Mouse (Mus musculus) CD4-positive, CD25-positive, alpha-beta regulatory T cell (primary cell): ENCODE measurements around the gene Bpifc. TPM values are rescaled to one million over a fixed set of nuclear protein-coding genes. Genes with fewer than 3 reads are reported as not detected.

Experiments
- polyA plus RNA-seq: library from polyadenylated mRNA; unstranded; fragments of 100-300 nt; shearing (Covaris generic); gene quantifications from one replicate; pipeline ENCODE4 v1.2.1, GENCODE M21; 2017

Gene Bpifc
- polyA plus RNA-seq, result 0.16 TPM

DNA sequence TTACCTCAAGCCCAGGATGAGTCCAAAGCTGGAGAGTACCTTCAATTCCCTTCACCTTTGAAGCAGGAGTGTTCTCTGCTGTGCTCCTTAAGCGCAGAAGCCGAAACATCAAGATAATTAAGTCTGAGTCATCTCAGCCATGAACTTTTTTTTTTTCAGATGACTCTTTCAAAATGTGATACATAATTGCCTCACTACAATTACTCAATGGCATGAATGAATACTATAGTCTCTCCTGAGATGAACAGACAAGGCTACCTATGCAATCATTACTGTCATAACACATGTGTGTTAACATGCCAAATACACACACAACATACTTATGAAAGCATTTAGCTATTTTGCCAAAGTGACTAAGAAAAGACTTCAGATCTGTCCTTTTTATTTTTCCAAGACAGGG, at the start of gene Bpifc:
TSS of gene Bpifc (minus strand) at position 115 of the 400 bp plus-strand sequence.

DNA sequence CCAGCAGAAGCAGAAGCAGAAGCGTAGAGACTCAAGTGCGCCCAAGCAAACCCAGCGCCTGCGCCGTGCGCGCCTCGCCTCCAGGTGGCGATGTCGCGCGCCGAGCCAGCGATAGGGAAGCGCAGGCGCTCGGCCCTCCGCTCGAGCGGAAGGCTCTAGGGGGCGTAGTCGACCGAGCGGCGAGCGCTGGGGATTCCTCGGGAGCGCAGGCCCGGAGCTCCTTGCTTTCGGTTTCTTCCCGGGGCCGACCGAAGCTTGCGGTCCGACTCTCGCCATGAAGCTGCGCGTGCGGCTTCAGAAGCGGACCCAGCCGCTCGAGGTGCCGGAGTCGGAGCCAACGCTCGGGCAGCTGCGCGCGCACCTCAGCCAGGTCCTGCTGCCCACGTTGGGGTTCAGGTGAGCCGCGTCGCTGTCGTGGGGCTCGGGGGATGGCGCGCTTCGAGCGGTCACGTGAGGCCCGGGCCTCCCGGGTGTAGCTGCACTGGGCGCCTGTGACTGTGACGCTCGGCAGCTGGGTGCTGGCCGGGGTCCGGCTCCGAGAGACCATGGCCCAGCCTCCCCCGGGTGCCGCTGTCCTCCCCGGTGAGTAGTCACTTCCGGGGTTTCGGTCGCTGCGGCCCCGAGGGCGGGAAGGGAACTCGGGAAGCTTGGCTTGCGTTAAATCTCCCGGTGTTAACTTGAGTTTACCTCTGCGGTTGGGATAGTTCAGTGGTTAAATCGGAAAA, 10.2 kb upstream of the Bpifc start, which contains the start of gene Fbxo7:
TSS of gene Fbxo7 (plus strand) at position 224 of the 725 bp plus-strand sequence.

DNA sequence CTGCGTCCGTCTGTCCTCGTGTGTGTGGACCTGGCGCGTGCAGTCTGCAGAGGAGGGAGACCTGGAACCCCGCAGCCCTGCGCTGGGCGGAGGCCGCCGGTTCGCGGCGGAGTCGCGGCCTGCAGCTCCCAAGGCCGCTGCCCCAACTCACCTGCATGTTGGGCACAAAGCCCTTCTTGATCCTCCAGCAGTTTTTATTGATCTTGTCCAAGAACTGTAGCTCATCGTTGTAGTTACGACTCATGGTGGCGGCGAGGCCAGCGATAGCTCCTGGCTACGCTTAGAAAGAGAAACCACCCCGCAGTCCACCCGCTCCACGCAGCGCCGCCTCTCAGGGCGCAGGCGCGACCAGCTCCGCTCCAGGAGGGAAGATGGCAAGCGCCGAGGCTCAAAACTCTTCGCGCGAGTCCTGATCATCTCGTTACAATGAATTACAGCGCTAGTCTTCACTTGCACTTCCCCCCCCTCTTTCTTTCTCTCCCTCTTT, 54.2 kb downstream of the Bpifc start, which contains the start of gene Rtcb:
TSS of gene Rtcb (minus strand) at position 360 of the 487 bp plus-strand sequence.

DNA sequence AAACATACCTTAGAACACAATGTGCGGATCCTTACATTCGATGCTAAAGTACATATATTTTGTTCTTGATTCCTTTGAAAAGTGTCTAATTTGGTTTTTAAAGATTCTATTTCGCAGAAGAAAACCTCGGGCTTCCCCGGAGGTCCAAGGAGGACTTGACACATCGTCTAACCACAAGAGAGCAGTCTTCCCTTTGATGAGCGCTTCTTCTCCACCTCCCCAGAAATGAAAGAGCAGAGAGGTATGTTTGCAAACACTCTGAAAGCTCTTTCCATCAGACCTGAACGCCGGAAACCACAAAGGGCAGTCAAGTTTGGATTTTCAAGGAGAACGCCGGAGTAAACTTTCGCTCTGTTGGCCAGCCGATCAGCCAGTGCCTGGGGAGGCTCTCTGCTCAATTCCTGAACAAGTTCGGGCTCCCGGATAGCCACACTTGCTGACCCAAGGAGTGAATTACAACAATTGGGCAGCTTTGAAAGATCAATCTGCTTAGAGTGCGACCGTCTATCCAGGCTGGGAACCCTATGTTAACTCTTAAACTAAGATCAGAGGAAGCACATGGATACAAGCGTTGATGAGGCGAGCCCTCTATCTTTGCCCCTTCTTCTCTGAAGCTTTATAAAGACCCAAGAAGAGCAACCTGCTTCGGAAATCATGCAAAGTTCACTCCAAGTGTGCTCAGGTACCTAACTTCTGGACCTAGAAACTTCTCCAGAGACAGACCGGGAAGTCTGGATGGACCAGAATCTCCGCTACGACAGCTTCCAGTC, 83.8 kb downstream of the Bpifc start, which contains the start of gene Ascl4:
TSS of gene Ascl4 (plus strand) at position 6 of the 770 bp plus-strand sequence.

DNA sequence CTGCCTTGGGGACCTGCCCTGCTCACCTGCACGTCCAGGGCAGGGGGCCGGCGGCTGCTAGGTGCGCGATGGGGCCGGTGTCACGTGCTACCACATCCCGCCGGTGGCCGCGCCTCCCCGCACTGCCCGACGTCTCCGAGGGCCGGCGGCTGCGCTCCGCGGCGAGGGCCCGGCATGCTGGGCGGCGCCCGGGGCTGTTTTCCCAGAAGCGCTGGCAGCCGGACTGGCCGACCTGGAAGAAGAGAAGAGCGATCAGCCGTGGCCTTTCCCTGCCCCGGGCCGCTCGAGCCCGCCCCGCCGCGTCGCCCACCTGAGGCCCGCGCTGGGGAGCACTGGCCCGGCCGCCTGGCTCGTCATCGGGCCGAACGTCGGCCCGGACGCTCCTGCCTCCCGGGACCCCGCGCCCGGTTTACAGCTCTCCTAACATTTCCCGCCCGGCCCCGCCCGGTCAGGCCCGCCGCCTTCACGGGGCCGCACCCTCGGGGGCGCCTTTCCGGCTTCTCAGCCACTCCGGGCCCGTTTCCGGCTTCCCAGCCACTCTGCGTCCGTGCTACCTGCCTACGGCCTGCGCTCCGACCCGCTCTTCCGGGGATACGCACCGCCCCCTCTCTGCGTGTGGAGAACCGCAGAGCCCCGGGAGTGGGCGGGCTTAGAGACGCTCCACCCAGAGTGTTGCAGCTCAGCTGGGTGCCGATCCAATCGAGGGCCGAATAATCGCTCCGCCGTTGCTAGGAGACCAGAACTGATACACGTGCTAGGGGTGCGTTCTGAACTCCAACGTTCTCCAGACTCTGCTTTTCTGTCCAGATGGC, 95.0 kb downstream of the Bpifc start, which contains the start of gene Prdm4:
TSS of gene Prdm4 (minus strand) at position 645 of the 812 bp plus-strand sequence.

Other genes with a start within 250 kb of the Bpifc start
- 62.2 TPM for gene Pwp1, start 182.4 kb downstream of the Bpifc start, polyA plus RNA-seq
- gene Prdm4, start 94.8 kb downstream of the Bpifc start, polyA plus RNA-seq, result 28.8 TPM
- not detected for gene Ascl4, start 84.2 kb downstream of the Bpifc start, polyA plus RNA-seq
- gene Rtcb, start 54.1 kb downstream of the Bpifc start, polyA plus RNA-seq, result 145 TPM
- gene Fbxo7, start 10.1 kb upstream of the Bpifc start, polyA plus RNA-seq, result 62.7 TPM